Mouse (Mus musculus) NIH3T3 (cell line): ENCODE data around the gene Mtus2.
A peak's percentile ranks its signal among the peaks of the same experiment; 100 is the strongest.
"Not testable (repeated sequence)": the region's sequence is repeated elsewhere in the genome, so short reads cannot be mapped to it uniquely, and the experiment has no call there.

Source experiments
- DNase-seq: peaks from one replicate; pipeline ENCODE4 v3.0.0-alpha.2; 2012; ENCODE audit warnings: low read depth

Gene Mtus2

GRCm38 (mm10) chr5:147956821-147957564 is at the start of gene Mtus2:
Gene Mtus2, plus strand, starts transcription at chr5:147957320.
- DNase-seq, result peak; percentile 11

DNA sequence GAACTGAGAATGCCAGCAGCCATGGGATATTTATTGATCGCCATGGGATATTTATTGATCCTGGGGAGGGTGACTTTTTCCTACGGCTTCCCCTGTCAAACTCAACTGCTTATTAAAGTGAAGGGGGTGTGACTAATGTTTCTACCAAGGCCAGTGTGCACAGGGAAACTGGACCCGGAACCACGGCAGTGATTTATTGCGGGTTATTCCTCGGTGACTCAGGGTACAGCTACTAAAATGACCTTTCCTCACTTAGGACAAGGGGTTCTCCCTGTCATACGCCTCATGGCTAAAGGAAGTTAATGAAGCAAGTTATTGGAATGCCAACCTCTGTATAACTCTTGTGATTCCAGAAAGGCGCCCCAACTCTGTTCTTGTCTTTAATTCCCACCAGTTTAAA is 49.3 kb upstream of the Mtus2 start:
- DNase-seq, result no peak

DNA sequence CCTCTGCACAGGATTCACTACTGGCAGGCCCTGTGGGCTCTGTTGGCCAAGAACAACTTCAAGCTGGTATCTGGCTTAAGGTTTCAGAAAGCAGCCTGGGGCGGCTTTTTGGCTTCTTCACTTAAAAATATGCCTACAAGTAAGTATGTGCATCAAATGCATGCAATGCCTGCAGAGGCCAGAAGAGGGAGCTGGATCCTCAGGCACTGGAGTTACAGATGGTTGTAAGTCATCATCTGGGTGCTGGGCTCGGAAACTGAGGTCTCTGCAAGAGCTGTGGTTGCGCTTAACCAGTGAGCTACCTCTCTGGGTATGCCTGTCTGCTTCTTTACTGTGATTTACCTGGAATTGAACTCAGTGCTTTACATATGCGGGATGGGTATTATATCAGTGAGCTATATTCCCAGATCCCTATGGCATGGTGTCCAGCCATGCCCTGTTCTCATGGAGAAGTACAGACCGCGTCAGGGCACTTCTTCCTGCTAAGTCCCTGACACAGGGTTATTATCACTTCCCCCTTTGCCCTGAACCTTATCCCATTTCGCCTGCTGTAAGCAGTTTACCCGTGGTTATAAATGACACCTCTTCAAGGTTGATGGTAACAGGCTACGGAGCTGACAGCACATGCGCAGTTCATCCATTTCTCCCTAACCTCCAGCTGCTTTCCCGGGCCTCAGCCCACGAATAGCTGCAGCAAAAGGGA is 46.2 kb upstream of the Mtus2 start:
- peak; percentile 28 for DNase-seq

DNA sequence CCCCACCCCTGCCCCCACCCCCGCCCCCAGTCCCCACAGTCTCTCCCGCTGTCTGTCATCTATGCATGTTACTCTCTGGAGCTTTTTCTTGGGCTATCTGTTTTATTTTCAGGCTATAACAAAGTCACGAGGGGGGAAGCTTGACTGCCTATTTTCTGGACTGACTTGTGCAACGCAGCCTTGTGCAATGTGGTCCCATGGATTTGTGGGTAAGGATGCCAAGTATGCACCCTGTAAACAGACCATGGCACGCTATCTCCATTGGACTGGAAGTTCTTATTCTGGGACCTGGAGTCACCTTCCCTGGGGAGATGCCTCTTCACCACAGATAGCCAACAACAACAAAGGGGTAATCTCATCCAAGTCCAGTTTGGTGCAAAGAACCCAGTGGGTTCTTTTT is 45.4 kb upstream of the Mtus2 start:
- DNase-seq, result peak; percentile 64

- DNase-seq, result no peak
These were observed 43.8 kb upstream of the Mtus2 start for GRCm38 (mm10) chr5:147913241-147913842.

- no peak for DNase-seq
These were observed 42.0 kb upstream of the Mtus2 start for GRCm38 (mm10) chr5:147915038-147915566.

DNA sequence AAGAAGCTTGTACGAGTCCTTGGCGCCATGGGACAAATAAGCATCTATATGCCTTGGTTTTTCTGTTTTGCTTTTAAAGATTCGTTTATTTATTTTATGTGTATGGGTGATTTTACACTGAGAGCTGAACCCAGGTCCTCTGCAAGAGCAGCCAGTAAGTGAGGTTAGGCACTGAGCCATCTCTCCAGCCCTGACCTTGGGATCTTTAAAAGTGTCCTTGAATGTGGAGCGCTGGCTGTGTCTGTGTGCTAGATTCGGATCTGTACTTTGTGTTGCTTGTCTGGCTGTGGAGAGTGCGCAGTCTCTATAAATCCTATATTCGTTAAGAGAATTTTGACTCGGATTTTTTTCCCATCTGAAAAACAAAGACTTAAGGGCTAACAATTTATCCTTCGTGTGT is 40.9 kb upstream of the Mtus2 start:
- DNase-seq, result no peak

DNA sequence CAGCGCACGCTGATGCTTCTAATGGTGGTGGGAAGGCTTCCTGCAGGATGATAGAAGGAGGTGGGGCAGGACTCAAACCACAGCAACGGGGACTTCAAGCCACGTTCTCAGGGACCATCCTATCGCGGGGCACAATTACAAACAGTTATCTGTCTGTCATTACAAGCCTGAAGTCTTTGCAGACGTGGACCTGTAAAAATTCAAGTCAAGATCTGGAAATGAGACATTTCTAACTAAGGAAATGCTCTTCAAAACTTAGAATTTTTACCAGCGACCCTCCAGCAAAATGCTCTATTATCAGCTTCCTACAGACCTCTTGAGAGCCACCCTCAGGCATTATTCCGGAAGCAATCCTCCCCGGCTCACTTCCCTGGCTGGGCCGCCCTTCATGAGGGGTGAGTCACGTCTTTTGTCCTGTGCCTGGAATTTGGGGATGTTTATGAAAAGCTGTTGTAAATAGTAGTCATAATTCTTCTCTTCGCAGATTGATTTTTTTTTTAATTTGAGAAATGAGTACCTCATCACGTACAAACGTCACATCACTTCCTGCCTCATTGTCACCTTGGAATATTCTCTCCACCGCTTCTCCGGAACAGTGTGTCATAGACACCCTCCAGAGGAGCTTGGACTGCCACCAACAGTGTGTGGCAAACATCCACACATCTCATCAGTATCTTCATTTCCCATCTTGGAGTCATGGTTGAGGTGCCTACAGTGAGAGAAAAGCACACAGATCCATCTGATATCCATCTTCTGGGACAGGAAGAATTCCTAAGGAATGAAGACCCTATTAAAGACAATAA is 38.9 kb upstream of the Mtus2 start:
- DNase-seq, result no peak

DNA sequence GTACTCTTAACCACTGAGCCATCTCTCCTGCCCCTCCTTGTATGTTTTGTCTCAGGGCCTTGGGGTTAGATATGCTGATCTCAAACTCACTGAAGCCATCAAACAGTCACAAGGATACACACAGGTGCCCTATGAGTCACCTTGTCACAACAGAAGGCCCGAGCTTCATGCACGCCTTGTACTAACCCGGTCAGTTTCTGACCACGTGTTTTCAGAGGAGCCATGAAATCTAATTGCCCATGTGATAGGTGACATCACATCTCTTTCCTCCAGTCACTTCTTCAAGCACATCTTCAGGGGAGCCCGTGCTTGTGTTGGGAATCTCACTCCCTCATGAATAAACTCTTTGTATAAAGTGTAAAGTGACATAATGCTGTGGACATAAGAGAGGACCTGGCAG is 32.5 kb upstream of the Mtus2 start:
- DNase-seq, result no peak

GRCm38 (mm10) chr5:147925935-147926604 is 31.1 kb upstream of the Mtus2 start:
- no peak for DNase-seq

DNA sequence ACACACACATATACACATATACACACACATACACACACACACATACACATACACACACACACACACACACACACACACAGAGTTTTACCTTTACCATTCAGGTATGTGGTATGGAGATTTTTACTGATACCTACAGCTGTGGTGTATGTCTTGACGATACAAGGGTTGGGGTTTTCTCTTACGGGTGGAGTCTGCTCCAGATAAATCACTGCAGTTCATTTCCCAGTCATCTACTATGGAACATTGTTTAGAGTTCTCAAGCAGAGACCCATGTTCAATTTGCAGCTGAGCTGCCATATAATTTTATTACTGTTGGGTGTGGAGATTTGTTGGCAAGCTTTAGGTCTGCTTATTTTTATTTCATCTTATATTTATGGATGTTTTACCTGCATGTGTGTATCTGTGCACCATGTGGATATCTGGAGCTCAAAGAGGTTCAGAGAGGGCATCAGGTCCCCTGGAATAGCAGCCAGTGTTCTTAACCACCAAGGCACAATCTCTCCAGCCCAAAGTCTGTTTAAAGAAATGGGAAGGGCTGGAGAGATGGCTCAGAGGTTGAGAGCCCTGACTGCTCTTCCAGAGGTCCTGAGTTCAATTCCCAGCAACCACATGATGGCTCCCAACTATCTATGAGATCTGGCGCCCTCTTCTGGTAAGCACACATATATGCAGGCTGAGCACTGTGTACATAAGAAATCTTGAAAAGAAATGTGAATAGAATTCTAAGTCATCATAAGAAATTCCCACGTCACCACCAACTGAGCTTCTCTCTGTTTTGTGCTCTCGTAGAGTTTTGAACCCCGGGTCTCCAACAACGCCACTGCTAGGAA is 28.2 kb upstream of the Mtus2 start:
- no peak for DNase-seq

- DNase-seq, result peak; percentile 14
These were observed 22.0 kb upstream of the Mtus2 start for GRCm38 (mm10) chr5:147935096-147935495.

GRCm38 (mm10) chr5:147939226-147939625 is 17.9 kb upstream of the Mtus2 start:
- peak; percentile 42 for DNase-seq

- DNase-seq, result peak; percentile 54
These were observed 12.0 kb upstream of the Mtus2 start for GRCm38 (mm10) chr5:147945000-147945666.

- DNase-seq, result no peak
These were observed 7.2 kb upstream of the Mtus2 start for GRCm38 (mm10) chr5:147949881-147950280.

DNA sequence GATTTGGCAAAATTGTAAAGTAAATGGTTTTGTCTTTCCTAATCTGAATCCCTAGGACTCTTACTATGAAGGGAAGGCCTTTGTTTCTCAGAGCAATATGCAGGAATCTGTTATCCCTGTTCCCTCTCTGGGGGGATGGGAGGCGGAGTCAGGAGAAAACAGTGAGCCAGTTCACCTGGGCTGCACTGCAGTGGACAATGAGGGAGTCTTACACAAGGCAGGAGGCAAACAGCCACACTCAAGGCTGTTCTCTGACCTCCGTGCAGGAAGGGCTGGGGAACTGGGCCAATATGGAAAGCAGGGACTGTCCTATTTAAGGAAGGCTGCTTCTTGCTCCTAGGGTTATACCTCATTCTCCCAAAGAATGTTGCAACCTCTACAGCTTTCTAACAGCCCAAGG is 5.4 kb upstream of the Mtus2 start:
- no peak for DNase-seq

- not testable (repeated sequence) for DNase-seq
These were observed 3.9 kb upstream of the Mtus2 start for GRCm38 (mm10) chr5:147953181-147953580.

DNA sequence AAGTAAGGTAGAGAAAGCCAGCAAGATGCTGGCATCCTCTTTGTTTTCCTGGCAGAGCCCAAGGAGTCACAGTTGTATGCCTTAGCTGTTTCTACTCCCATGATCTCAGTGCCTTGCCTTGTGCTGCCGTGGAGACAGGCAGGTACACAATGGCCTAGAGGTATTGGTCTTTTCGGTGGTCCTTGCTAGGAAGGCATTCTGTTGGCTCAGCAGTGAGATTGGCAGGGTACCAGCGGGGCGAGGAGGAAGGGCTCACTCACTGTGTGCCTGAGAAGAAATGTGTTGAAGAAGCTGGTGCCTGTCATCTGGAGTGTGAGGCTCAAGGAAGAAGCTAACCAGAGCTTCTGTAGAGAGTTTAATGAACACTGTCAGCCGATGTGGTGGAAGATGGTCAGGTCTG is 1.4 kb upstream of the Mtus2 start:
- no peak for DNase-seq

- DNase-seq, result no peak
These were observed 699 bp upstream of the Mtus2 start for GRCm38 (mm10) chr5:147956421-147956820.
